Mouse (Mus musculus): ENCODE measurements around the gene 2810408A11Rik.

DNA sequence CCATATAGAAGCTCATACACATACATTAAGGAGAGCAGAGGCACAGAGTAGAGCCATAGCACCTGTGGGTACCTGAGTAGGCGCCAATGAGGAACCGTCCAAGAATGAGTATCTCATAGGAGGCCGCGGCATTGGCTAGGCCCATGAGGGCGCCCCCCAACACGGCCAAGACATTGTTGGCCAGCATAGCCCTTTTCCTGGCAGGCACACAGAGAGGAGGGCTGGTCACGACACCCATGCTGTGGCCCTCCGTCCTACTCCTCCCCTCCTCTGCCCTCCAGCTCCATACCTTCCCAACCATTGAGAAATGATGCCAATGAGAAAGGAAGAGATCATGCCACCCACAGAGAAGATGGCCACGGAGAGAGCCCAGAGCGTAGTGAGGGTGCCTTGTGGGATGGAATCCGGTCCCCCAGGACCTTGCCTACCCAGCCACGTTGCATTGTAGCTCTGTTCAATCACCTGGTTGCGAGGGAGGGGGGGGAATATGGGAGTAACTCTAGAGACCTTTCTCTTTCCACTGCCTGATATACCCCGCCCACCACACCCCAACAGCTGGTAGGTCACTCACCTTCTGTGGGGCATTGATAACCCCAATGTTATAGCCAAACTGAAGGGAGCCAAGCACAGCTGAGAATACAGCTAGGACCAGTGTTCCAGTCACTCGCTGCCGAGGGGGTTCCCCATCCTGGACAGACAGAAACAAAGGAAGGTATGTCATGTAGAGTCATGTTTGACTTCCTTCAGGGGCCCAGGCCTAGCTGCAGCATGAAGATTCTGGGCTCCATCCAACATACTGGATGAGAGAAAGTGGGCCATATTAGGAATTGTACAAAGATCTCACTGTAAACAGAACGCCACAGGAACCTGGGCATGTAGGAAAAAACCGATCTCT lies 45.5 kb upstream of the 2810408A11Rik start:
- TF ChIP-seq USF1 (IDR thresholded peaks at IDR 0.05; ENCODE audit: low read depth) = no peak
- TF ChIP-seq POLR2A (IDR thresholded peaks at IDR 0.05; ENCODE audit: insufficient read length, low read depth) = no peak
- no peak for TF ChIP-seq TCF12 (IDR thresholded peaks at IDR 0.05; ENCODE audit: insufficient read depth, poor library complexity, severe bottlenecking)
